Mouse (Mus musculus) heart, postnatal 0 days (tissue): ENCODE data around the gene Cald1.

Experiments used
- CTCF ChIP-seq: IDR thresholded peaks from 2 replicates; pipeline ENCODE4 v1.5.1; 2016; ENCODE audit warnings: antibody characterized with exemption, control low read depth, low read depth
- EP300 ChIP-seq: IDR thresholded peaks from 2 replicates; pipeline ENCODE4 v1.6.1; 2016; ENCODE audit warnings: antibody characterized with exemption, low read depth

DNA sequence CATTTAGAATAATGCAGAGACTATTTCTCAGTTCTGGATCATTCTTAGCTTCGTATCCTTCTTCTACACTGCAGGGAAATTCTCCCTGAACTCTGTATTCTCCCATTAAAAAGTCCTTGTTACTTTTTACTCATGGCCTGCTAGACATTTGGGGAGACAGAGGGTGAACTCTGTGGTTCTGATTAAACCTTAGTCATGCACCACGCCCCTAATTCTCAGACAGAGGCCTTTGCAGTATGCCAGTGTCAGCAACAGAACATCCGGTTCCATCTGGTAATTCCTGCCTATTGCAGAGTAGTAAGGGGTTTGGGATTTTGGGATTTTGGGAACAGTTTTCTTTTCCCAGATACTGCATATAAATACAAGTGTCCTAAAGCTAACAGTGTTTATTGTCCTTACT is 198.6 kb downstream of the Cald1 start:
- TF ChIP-seq CTCF: no peak
- TF ChIP-seq EP300: no peak
